Mouse (Mus musculus): ENCODE results near the gene Pkp4. TPM values are rescaled to one million over a fixed set of nuclear protein-coding genes. Genes with fewer than 3 reads are reported as not detected.

Pkp4 gene
- polyA plus RNA-seq, 1 experiment = 93.0 TPM

GRCm38 (mm10) chr2:59308055-59308454 is 147.4 kb downstream of the Pkp4 start:
- no peak for TF ChIP-seq GATA1 (IDR thresholded peaks at IDR 0.05; ENCODE audit: low read length)

GRCm38 (mm10) chr2:59313293-59313692 is 152.6 kb downstream of the Pkp4 start:
- TF ChIP-seq GATA1 (IDR thresholded peaks at IDR 0.05; ENCODE audit: low read length) = no peak

- no peak for TF ChIP-seq GATA1 (IDR thresholded peaks at IDR 0.05; ENCODE audit: low read length)
Observed at GRCm38 (mm10) chr2:59318631-59319030, 158.0 kb downstream of the Pkp4 start.

- TF ChIP-seq GATA1 (IDR thresholded peaks at IDR 0.05; ENCODE audit: low read length) = no peak
Observed at GRCm38 (mm10) chr2:59327946-59328345, 167.3 kb downstream of the Pkp4 start.

GRCm38 (mm10) chr2:59331093-59331492 is 170.4 kb downstream of the Pkp4 start:
- TF ChIP-seq GATA1 (IDR thresholded peaks at IDR 0.05; ENCODE audit: low read length) = no peak

GRCm38 (mm10) chr2:59332523-59332922 is 171.9 kb downstream of the Pkp4 start:
- no peak for TF ChIP-seq GATA1 (IDR thresholded peaks at IDR 0.05; ENCODE audit: low read length)

GRCm38 (mm10) chr2:59338501-59338900 is 177.9 kb downstream of the Pkp4 start:
- TF ChIP-seq GATA1 (IDR thresholded peaks at IDR 0.05; ENCODE audit: low read length) = no peak

- no peak for TF ChIP-seq GATA1 (IDR thresholded peaks at IDR 0.05; ENCODE audit: low read length)
Observed at GRCm38 (mm10) chr2:59338926-59339325, 178.3 kb downstream of the Pkp4 start.

GRCm38 (mm10) chr2:59339776-59340539 is 179.3 kb downstream of the Pkp4 start:
- no peak for TF ChIP-seq GATA1 (IDR thresholded peaks at IDR 0.05; ENCODE audit: low read length)

- no peak for TF ChIP-seq GATA1 (IDR thresholded peaks at IDR 0.05; ENCODE audit: low read length)
Observed at GRCm38 (mm10) chr2:59340878-59341277, 180.2 kb downstream of the Pkp4 start.

GRCm38 (mm10) chr2:59342591-59343210 is 182.1 kb downstream of the Pkp4 start:
- no peak for TF ChIP-seq GATA1 (IDR thresholded peaks at IDR 0.05; ENCODE audit: low read length)

- TF ChIP-seq GATA1 (IDR thresholded peaks at IDR 0.05; ENCODE audit: low read length) = no peak
Observed at GRCm38 (mm10) chr2:59343834-59344233, 183.2 kb downstream of the Pkp4 start.

- TF ChIP-seq GATA1 (IDR thresholded peaks at IDR 0.05; ENCODE audit: low read length) = no peak
Observed at GRCm38 (mm10) chr2:59344699-59345098, 184.0 kb downstream of the Pkp4 start.

GRCm38 (mm10) chr2:59345141-59345839 is 184.6 kb downstream of the Pkp4 start:
- no peak for TF ChIP-seq GATA1 (IDR thresholded peaks at IDR 0.05; ENCODE audit: low read length)

GRCm38 (mm10) chr2:59346443-59346842 is 185.8 kb downstream of the Pkp4 start:
- TF ChIP-seq GATA1 (IDR thresholded peaks at IDR 0.05; ENCODE audit: low read length) = no peak

- TF ChIP-seq GATA1 (IDR thresholded peaks at IDR 0.05; ENCODE audit: low read length) = no peak
Observed at GRCm38 (mm10) chr2:59348585-59348984, 187.9 kb downstream of the Pkp4 start.

All from G1E-ER4 (cell line).